Mouse (Mus musculus): ENCODE measurements at regions not wholly inside any gene's neighbourhood (a gene's known extent, or its start where the extent isn't known, plus 50 kb on each side); places are given as distances from the start of the nearest gene placed in this dataset.

DNA sequence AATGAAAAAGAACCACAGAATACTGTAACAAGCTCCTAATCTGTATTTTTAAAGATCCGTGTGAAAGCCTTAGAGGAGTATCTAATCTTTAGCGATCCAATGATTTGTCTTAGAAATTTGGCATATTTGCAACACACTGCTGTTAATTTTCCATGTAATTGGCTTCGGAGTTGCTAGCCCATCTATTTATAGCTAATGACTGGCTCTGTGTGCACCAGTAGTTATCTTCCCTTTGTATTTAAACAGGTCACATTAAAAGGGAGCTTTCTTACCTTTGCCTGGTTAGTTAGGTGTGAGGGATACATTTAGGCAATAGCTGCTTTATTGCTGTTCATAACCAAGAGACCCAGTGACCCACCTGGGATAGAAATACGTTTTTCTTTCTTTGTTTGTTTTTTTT, 256.3 kb upstream of the Mme start:
- Histone ChIP-seq H3K9me3 (ENCODE audit: control insufficient read depth, low read length) (no peaks in the 10 kb centered on the region), H3K9ac (ENCODE audit: low read depth, low read length) (no peak overlapping the region), H3K4me3 (ENCODE audit: low read length) (no peak overlapping the region), H3K36me3 (ENCODE audit: control insufficient read depth, insufficient read depth, low read length) (no peaks in the 10 kb centered on the region), H3K27me3 (replicated peaks; ENCODE audit: control insufficient read depth, insufficient read depth, low read length) (no peaks in the 10 kb centered on the region), H3K4me2 (ENCODE audit: low read length) (no peak overlapping the region), H3K27ac (ENCODE audit: low read depth, low read length) (no peak overlapping the region), H3K4me1 (ENCODE audit: control insufficient read depth, insufficient read depth, low read depth, low read length) (no peaks in the 10 kb centered on the region)
- ATAC-seq: peak; percentile 67
- 62% methylated on average over 4 of the region's 4 CpGs for WGBS

DNA sequence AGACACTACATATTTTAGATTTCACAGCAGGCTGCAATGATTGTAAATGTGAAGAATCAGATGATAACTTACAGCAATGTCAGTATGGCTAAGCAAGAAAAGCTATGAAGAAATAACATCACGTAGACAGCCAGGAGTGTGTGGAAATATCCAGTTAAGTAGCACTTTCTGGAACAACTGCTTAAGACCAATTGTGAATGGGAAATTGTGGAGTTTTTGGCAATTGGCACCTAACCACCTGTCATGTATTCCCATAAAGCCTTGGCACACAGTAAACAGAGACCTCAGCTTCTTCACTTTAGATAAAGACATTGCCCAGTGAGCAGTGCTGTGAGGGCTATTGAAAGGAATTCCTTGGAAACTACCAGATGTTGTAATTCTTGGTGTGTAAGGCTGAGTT, 264.4 kb upstream of the Mme start:
- H3K27ac ChIP-seq (ENCODE audit: low read depth, low read length): no peak overlapping the region
- H3K4me3 ChIP-seq (ENCODE audit: low read length): no peak overlapping the region
- 100% methylated on average over 1 of the region's 1 CpGs for WGBS
- no peaks in the 10 kb centered on the region for H3K36me3 ChIP-seq (ENCODE audit: control insufficient read depth, insufficient read depth, low read length)
- no peaks in the 10 kb centered on the region for H3K27me3 ChIP-seq (replicated peaks; ENCODE audit: control insufficient read depth, insufficient read depth, low read length)
- H3K4me1 ChIP-seq (ENCODE audit: control insufficient read depth, insufficient read depth, low read depth, low read length): no peaks in the 10 kb centered on the region
- no peak overlapping the region for H3K9ac ChIP-seq (ENCODE audit: low read depth, low read length)
- no peaks in the 10 kb centered on the region for H3K9me3 ChIP-seq (ENCODE audit: control insufficient read depth, low read length)
- ATAC-seq: no peak
- H3K4me2 ChIP-seq (ENCODE audit: low read length): no peak overlapping the region

DNA sequence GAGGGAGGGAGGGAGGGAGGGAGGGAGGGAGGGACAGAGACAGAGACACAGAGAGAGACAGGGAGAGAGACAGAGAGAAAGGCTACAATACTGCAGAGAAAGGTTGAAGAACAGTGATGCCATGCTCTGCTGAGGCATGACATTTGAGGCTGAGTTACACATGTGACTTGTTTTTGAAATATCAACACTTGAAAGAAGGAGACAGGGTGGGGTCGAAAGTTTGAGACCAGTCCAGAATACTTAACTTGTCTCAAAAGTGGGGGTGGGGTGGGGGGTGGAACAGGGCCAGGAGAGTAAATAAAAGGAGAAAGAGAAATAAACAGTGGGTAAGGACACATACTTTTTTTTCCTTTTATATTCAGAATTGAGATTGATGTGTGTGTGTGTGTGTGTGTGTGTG, 278.1 kb upstream of the Mme start:
- Histone ChIP-seq H3K4me2 (ENCODE audit: low read length) (no peak overlapping the region), H3K4me3 (ENCODE audit: low read length) (no peak overlapping the region), H3K9ac (ENCODE audit: low read depth, low read length) (no peak overlapping the region), H3K4me1 (ENCODE audit: control insufficient read depth, insufficient read depth, low read depth, low read length) (no peaks in the 10 kb centered on the region), H3K27me3 (replicated peaks; ENCODE audit: control insufficient read depth, insufficient read depth, low read length) (no peaks in the 10 kb centered on the region), H3K27ac (ENCODE audit: low read depth, low read length) (no peak overlapping the region), H3K9me3 (ENCODE audit: control insufficient read depth, low read length) (no peaks in the 10 kb centered on the region), H3K36me3 (ENCODE audit: control insufficient read depth, insufficient read depth, low read length) (no peaks in the 10 kb centered on the region)
- ATAC-seq: no peak
- WGBS: 59% methylated on average over 1 of the region's 1 CpGs

DNA sequence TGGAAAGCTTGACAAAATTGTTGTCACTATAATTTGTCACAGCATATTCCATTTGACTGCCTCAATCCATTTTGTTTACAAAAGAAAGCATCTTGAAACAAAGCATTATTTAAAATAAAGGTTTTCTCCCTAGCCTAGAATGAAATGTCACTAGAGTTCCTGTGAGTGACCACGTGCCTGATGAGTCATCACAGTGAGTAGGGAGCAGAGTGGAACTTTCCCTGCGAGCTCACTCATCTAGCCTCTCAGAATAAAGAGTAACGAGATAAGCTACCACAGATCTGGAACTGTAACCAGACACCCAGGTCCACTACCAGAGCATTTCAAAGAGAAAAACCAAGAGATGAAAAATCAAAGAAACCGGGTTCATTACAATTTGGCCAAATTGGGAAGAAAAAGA, 278.7 kb upstream of the Mme start:
- H3K27ac ChIP-seq (ENCODE audit: low read depth, low read length): no peak overlapping the region
- H3K4me2 ChIP-seq (ENCODE audit: low read length): no peak overlapping the region
- H3K4me3 ChIP-seq (ENCODE audit: low read length): no peak overlapping the region
- 65% methylated on average over 4 of the region's 4 CpGs for WGBS
- no peaks in the 10 kb centered on the region for H3K27me3 ChIP-seq (replicated peaks; ENCODE audit: control insufficient read depth, insufficient read depth, low read length)
- no peak overlapping the region for H3K9ac ChIP-seq (ENCODE audit: low read depth, low read length)
- H3K4me1 ChIP-seq (ENCODE audit: control insufficient read depth, insufficient read depth, low read depth, low read length): no peaks in the 10 kb centered on the region
- no peaks in the 10 kb centered on the region for H3K36me3 ChIP-seq (ENCODE audit: control insufficient read depth, insufficient read depth, low read length)
- H3K9me3 ChIP-seq (ENCODE audit: control insufficient read depth, low read length): no peaks in the 10 kb centered on the region
- no peak for ATAC-seq

DNA sequence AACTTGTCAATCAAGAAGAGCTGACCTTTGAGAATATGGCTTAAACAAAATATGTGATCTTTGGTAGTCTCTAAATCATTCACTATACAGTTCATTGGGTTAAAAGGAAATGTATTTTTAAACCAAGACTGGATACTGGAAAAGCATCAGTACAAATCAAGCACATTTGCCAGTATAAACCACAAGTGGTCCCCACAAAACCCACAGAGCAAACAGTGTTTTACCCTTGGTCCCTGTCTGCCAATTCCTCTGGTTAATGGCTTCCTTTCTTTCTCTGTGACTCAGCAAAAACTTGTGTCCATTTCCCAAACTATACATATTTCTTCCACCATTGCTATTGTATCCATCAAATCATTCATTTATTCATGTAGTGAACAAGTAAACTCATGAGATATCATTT, 296.0 kb upstream of the Mme start:
- Histone ChIP-seq H3K9me3 (ENCODE audit: control insufficient read depth, low read length) (no peaks in the 10 kb centered on the region), H3K4me3 (ENCODE audit: low read length) (no peak overlapping the region), H3K4me1 (ENCODE audit: control insufficient read depth, insufficient read depth, low read depth, low read length) (no peaks in the 10 kb centered on the region), H3K27me3 (replicated peaks; ENCODE audit: control insufficient read depth, insufficient read depth, low read length) (no peaks in the 10 kb centered on the region), H3K36me3 (ENCODE audit: control insufficient read depth, insufficient read depth, low read length) (no peaks in the 10 kb centered on the region), H3K9ac (ENCODE audit: low read depth, low read length) (no peak overlapping the region), H3K27ac (ENCODE audit: low read depth, low read length) (no peak overlapping the region), H3K4me2 (ENCODE audit: low read length) (no peak overlapping the region)
- no peak for ATAC-seq

DNA sequence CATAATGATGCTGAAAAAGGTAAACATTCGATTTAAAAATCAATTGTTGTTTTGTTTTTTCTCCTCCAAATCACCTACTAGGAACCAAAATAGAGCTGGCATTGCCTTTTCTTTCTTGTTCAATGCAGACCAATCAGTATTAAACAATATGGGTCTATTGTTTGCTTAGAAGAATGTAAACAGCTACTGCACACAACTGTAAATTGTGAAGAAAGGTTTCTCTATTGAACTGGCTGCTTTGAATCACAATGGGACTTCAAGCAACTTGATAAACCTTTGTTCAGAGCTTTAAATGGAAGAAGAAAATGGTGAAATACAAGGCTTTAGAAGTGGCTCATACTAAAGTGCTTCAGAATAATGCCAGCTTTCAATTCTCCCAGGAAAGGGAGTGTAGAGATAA, 302.7 kb upstream of the Mme start:
- H3K27me3 ChIP-seq (replicated peaks; ENCODE audit: control insufficient read depth, insufficient read depth, low read length): no peaks in the 10 kb centered on the region
- ATAC-seq: no peak
- H3K9ac ChIP-seq (ENCODE audit: low read depth, low read length): no peak overlapping the region
- no peak overlapping the region for H3K27ac ChIP-seq (ENCODE audit: low read depth, low read length)
- no peaks in the 10 kb centered on the region for H3K4me1 ChIP-seq (ENCODE audit: control insufficient read depth, insufficient read depth, low read depth, low read length)
- H3K9me3 ChIP-seq (ENCODE audit: control insufficient read depth, low read length): no peaks in the 10 kb centered on the region
- no peaks in the 10 kb centered on the region for H3K36me3 ChIP-seq (ENCODE audit: control insufficient read depth, insufficient read depth, low read length)
- no peak overlapping the region for H3K4me2 ChIP-seq (ENCODE audit: low read length)
- H3K4me3 ChIP-seq (ENCODE audit: low read length): no peak overlapping the region
- 74% methylated on average over 1 of the region's 1 CpGs for WGBS

DNA sequence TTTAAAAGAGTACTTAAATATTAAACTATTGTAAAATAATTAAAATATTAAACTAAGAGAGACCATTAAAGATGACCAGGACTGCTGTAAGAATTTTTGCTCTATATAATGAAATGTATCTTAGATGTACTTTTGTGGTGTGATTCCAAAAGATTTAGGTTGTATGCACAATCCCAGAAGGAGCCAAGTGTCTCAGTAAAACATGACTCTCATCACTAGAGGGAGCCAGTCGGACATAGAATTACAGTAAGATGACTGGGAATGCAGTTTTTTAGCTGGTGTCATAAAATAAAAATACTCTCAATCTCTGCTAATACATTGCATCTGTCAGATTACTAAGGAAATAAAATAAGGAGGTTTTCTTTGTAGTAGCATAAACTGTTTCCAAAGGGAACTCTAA, 316.9 kb upstream of the Mme start:
- no peak overlapping the region for H3K9ac ChIP-seq (ENCODE audit: low read depth, low read length)
- no peak overlapping the region for H3K27ac ChIP-seq (ENCODE audit: low read depth, low read length)
- H3K4me1 ChIP-seq (ENCODE audit: control insufficient read depth, insufficient read depth, low read depth, low read length): no peaks in the 10 kb centered on the region
- H3K36me3 ChIP-seq (ENCODE audit: control insufficient read depth, insufficient read depth, low read length): no peaks in the 10 kb centered on the region
- no peaks in the 10 kb centered on the region for H3K27me3 ChIP-seq (replicated peaks; ENCODE audit: control insufficient read depth, insufficient read depth, low read length)
- no peak overlapping the region for H3K4me2 ChIP-seq (ENCODE audit: low read length)
- H3K4me3 ChIP-seq (ENCODE audit: low read length): no peak overlapping the region
- no peak for ATAC-seq
- no peaks in the 10 kb centered on the region for H3K9me3 ChIP-seq (ENCODE audit: control insufficient read depth, low read length)
- 8% methylated on average over 1 of the region's 1 CpGs for WGBS

DNA sequence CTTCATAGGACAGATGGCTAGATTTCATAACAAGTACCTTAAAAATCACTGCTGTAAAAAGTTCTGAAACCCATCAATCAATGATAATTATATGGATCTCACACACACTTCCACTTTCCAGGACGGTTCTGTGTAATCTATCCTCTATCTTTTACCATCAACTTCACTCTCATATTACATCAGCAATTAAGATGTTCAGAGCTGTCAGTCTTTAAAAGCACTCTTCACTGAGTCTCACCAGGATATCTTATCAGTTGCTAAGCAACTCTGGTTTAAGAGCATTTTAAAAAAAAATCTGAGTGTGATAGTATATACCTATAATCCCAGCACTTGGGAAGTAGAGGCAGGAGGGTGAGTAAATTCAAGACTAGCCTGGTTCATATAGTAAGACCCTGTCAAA, 312.0 kb upstream of the Gpr149 start:
- H3K36me3 ChIP-seq (ENCODE audit: control insufficient read depth, insufficient read depth, low read length): no peaks in the 10 kb centered on the region
- no peaks in the 10 kb centered on the region for H3K27me3 ChIP-seq (replicated peaks; ENCODE audit: control insufficient read depth, insufficient read depth, low read length)
- WGBS: 30% methylated on average over 1 of the region's 1 CpGs
- no peaks in the 10 kb centered on the region for H3K4me1 ChIP-seq (ENCODE audit: control insufficient read depth, insufficient read depth, low read depth, low read length)
- H3K4me2 ChIP-seq (ENCODE audit: low read length): no peak overlapping the region
- no peak overlapping the region for H3K4me3 ChIP-seq (ENCODE audit: low read length)
- no peak for ATAC-seq
- no peak overlapping the region for H3K9ac ChIP-seq (ENCODE audit: low read depth, low read length)
- no peak overlapping the region for H3K27ac ChIP-seq (ENCODE audit: low read depth, low read length)
- no peaks in the 10 kb centered on the region for H3K9me3 ChIP-seq (ENCODE audit: control insufficient read depth, low read length)

DNA sequence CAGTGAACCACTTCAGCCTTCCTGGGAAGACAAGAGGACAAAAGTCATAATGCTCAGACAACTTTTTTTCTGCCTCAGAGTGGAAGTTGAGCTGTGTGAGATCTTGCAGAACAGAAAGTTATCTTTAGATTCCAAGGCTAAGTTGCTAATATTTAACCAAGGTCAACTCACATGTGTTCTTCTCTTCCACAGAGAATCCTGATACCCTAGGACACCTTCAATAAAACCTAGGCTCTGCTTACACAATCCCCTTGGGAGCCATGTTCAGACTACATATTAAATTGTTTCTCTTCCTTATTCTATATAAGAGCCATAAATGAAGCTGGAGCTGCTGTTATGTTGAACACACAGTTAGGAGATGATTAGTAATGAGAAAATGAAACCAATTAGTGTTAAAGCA, 280.2 kb upstream of the Gpr149 start:
- no peak for ATAC-seq
- H3K4me1 ChIP-seq (ENCODE audit: control insufficient read depth, insufficient read depth, low read depth, low read length): no peaks in the 10 kb centered on the region
- H3K27ac ChIP-seq (ENCODE audit: low read depth, low read length): no peak overlapping the region
- H3K9me3 ChIP-seq (ENCODE audit: control insufficient read depth, low read length): no peaks in the 10 kb centered on the region
- H3K9ac ChIP-seq (ENCODE audit: low read depth, low read length): no peak overlapping the region
- H3K27me3 ChIP-seq (replicated peaks; ENCODE audit: control insufficient read depth, insufficient read depth, low read length): no peaks in the 10 kb centered on the region
- H3K36me3 ChIP-seq (ENCODE audit: control insufficient read depth, insufficient read depth, low read length): no peaks in the 10 kb centered on the region
- H3K4me3 ChIP-seq (ENCODE audit: low read length): no peak overlapping the region
- H3K4me2 ChIP-seq (ENCODE audit: low read length): no peak overlapping the region

DNA sequence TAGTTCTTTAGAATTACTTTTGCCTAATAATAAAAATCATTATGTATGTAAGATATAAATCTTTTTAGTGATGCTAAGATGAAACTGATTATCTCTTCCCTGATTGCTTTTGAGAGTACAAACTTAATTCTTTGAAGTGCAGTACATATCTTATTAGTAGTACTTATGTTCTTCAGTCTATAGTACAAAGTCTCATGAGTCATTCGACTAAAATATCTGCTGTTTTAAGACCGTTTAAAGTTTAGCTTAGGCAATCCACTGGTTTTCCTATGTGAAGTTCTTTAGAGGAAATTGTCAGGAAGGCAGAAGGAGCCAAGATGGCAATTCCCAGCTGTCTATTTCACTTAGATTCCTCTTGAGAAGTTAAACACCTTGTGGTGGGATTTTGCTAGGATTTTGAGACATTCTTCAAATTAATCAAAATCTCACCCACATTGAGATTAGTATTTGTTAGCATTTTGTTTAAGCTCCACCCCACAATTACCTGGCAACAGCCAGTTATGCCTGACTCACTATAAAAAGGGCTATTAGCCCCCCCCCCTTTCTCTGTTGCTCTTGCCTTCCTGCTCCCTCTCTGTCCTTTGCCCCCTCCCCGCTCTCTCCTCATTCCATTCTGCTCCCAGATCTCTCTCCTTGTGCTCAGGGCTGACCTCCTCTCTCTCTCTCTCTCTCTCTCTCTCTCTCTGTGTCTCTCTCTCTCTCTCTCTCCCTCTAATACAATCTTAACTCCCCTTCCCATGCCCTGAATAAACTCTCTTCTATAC, 277.6 kb upstream of the Gpr149 start:
- H3K4me3 ChIP-seq (ENCODE audit: low read length): no peak overlapping the region
- H3K4me2 ChIP-seq (ENCODE audit: low read length): no peak overlapping the region
- no peaks in the 10 kb centered on the region for H3K36me3 ChIP-seq (ENCODE audit: control insufficient read depth, insufficient read depth, low read length)
- ATAC-seq: no peak
- no peaks in the 10 kb centered on the region for H3K9me3 ChIP-seq (ENCODE audit: control insufficient read depth, low read length)
- H3K9ac ChIP-seq (ENCODE audit: low read depth, low read length): no peak overlapping the region
- WGBS: 82% methylated on average over 3 of the region's 3 CpGs
- H3K4me1 ChIP-seq (ENCODE audit: control insufficient read depth, insufficient read depth, low read depth, low read length): no peaks in the 10 kb centered on the region
- no peaks in the 10 kb centered on the region for H3K27me3 ChIP-seq (replicated peaks; ENCODE audit: control insufficient read depth, insufficient read depth, low read length)
- H3K27ac ChIP-seq (ENCODE audit: low read depth, low read length): no peak overlapping the region
